Mouse (Mus musculus) intestine, embryonic 16.5 days (tissue): ENCODE results near the gene Arhgap6. TPM values are rescaled to one million over a fixed set of nuclear protein-coding genes. Genes with fewer than 3 reads are reported as not detected.
A peak's percentile ranks its signal among the peaks of the same experiment; 100 is the strongest.

Experiments
- ATAC-seq: fragments of 200-750 bp; cut with Nextera tagmentation; 2 replicates; pipeline ENCODE4 v1.8.0; 2017; ENCODE audit warnings: moderate TSS enrichment, moderate library complexity
- H3K27ac ChIP-seq: fragments of 300-500 bp; sonication (generic); 2 replicates; pipeline ENCODE4 v1.5.1; 2014; ENCODE audit warnings: mild to moderate bottlenecking, low read length
- H3K27me3 ChIP-seq: fragments of 300-500 bp; sonication (generic); replicated peaks from 2 replicates; pipeline ENCODE4 v1.6.1; 2014; ENCODE audit warnings: low read length, control low read depth, mixed read lengths; ENCODE audit not compliant: control insufficient read depth, insufficient read depth
- H3K36me3 ChIP-seq: fragments of 300-500 bp; sonication (generic); 2 replicates; pipeline ENCODE4 v1.6.1; 2014; ENCODE audit warnings: low read length, control low read depth; ENCODE audit not compliant: control insufficient read depth, insufficient read depth
- H3K4me1 ChIP-seq: fragments of 300-500 bp; sonication (generic); 2 replicates; pipeline ENCODE4 v1.6.1; 2014; ENCODE audit warnings: low read length, control low read depth, mixed read lengths; ENCODE audit not compliant: control insufficient read depth, insufficient read depth
- H3K4me2 ChIP-seq: fragments of 300-500 bp; sonication (generic); 2 replicates; pipeline ENCODE4 v1.6.1; 2014; ENCODE audit warnings: low read depth, low read length, control low read depth
- H3K4me3 ChIP-seq: fragments of 300-500 bp; sonication (generic); 2 replicates; pipeline ENCODE4 v1.5.1; 2014; ENCODE audit warnings: mild to moderate bottlenecking, low read length
- H3K9ac ChIP-seq: fragments of 300-500 bp; sonication (generic); 2 replicates; pipeline ENCODE4 v1.6.1; 2014; ENCODE audit warnings: low read depth, low read length
- H3K9me3 ChIP-seq: fragments of 300-500 bp; sonication (generic); 2 replicates; pipeline ENCODE4 v1.6.1; 2016; ENCODE audit warnings: low read length, control low read depth; ENCODE audit not compliant: control insufficient read depth
- WGBS: fragments of 180-500 bp; shearing (Covaris S2); extraction: QIAGEN DNeasy Blood & Tissue Kit; methylation state at CpG from one replicate; pipeline ENCODE4 v1.1.7; 2014; 5-methylcytosine and 5-hydroxymethylcytosine counted together
- polyA plus RNA-seq: library from polyadenylated mRNA; unstranded; fragments of >200 nt; fragmentation: Nextera tagmentation; extraction: Ambion mirVana; gene quantifications from 2 replicates; pipeline ENCODE4 v1.2.1, GENCODE M21; 2015

Gene Arhgap6
- polyA plus RNA-seq, 1 experiment from 2014 or later = 4.0 TPM

DNA sequence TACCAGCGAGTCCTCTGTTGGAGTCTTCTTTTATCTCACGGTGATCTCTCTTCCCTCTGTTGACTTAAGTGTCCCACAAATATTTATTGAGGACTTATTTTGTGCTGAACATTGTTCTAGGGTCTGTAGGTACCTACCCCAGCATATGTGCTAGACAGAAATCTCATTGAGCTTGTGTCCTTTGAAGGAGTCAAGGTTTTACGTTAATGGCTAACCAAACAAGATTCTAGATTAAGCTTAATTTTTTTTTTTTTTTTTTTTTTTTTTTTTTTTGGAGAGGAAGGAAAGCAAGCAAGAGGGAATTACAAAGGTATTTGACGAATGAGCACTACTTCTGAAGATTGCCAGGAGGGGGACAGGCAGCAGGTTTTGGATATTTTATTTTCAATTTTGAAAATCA lies 242.5 kb downstream of the Arhgap6 start:
- Histone ChIP-seq H3K4me1 (no peaks in the 10 kb centered on the region), H3K27me3 (no peaks in the 10 kb centered on the region; the same call in 1 of the 2 replicates), H3K4me3 (peak overlapping the region; percentile 52), H3K4me2 (peak overlapping the region; percentile 57), H3K36me3 (no peaks in the 10 kb centered on the region), H3K9ac (peak overlapping the region; percentile 66; the same call in 1 of the 2 replicates), H3K9me3 (no peaks in the 10 kb centered on the region), H3K27ac (no peak overlapping the region)
- WGBS = 48% methylated on average over 4 of the region's 4 CpGs
- ATAC-seq = no peak

DNA sequence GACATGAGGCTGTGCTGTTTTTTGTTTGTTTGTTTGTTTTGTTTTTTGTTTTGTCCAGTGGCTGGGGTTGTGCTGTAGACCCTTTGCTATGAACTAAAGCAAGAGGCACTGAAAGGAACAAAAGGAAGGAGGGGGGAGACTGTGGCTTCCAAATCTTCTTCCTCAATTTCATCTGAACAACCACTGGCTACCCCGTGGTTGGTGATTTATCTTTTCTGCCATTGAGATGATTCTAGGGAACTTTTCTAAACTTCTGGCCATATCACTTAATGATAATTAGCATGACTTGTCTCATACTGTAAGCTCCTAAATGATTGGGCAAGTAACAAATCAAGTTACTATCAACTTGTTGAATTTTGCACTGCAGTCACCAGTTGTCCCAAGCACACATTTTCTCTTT lies 249.0 kb downstream of the Arhgap6 start:
- Histone ChIP-seq H3K4me3 (no peak overlapping the region), H3K36me3 (no peaks in the 10 kb centered on the region), H3K27me3 (no peaks in the 10 kb centered on the region), H3K27ac (no peak overlapping the region), H3K9me3 (no peaks in the 10 kb centered on the region), H3K4me1 (no peaks in the 10 kb centered on the region), H3K9ac (no peak overlapping the region), H3K4me2 (no peak overlapping the region)
- 68% methylated on average over 1 of the region's 1 CpGs for WGBS
- ATAC-seq = no peak

DNA sequence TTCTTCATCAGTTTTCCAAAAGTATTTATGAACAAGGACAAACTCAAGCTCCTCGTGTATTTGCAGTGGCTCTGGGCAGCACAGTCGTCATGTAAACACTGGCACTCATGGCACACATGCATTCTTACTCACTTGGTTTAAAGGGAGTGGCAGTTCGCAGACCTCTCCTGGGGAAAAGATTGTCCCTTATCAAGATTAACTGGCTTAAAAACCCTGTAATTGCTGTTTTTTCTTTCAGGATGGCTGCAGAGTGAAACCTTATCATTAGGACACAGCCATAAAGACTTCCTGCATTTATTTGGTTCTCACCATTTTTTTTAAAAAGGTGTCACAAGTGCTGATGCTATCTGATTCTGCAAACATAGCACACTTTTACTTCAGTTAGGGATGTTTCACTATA lies 252.7 kb downstream of the Arhgap6 start:
- Histone ChIP-seq H3K27ac (no peak overlapping the region), H3K27me3 (no peaks in the 10 kb centered on the region), H3K9me3 (no peaks in the 10 kb centered on the region), H3K4me2 (no peak overlapping the region), H3K9ac (no peak overlapping the region), H3K4me3 (no peak overlapping the region), H3K36me3 (no peaks in the 10 kb centered on the region), H3K4me1 (no peaks in the 10 kb centered on the region)
- 37% methylated on average over 3 of the region's 3 CpGs for WGBS
- no peak for ATAC-seq

- Histone ChIP-seq H3K9me3 (no peaks in the 10 kb centered on the region), H3K27me3 (no peaks in the 10 kb centered on the region), H3K4me1 (no peaks in the 10 kb centered on the region), H3K4me2 (no peak overlapping the region), H3K4me3 (no peak overlapping the region), H3K27ac (no peak overlapping the region), H3K36me3 (no peaks in the 10 kb centered on the region), H3K9ac (no peak overlapping the region)
- ATAC-seq = no peak
Measured at GRCm38 (mm10) chrX:169049550-169049949, 254.7 kb downstream of the Arhgap6 start.

DNA sequence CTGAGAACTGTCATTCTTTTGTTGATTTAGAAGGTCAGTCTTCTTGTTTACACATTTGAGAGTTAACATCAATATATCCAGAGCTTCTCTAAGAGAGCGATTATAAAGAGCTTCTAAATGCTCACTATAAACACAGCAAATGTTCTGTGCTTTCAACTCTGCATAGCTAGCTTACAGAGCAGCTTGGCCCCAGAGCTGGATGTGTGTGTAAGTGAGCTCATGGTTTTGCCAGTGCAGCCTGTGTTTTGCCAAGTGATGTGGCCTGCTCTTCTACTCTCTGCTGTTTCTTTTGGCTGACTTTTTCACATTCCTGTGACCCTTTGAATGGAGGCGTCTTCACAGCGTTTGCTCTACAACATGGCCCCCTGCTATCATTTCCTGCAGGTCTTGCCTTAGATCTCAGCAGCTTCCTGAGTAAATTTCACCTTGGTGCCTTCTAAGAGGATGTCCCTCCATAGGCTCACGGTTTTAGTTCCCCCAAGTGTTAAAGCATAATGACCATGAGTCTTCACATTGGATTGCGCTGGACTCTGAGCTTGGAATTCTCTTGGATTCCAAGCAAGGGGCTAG lies 259.1 kb downstream of the Arhgap6 start:
- Histone ChIP-seq H3K9ac (no peak overlapping the region), H3K27me3 (0 out of 2 replicates have a peak, but pooled peaks cover 4% of the 10 kb centered on the region), H3K4me3 (no peak overlapping the region), H3K4me1 (no peaks in the 10 kb centered on the region), H3K36me3 (no peaks in the 10 kb centered on the region), H3K4me2 (no peak overlapping the region), H3K9me3 (no peaks in the 10 kb centered on the region), H3K27ac (no peak overlapping the region)
- 44% methylated on average over 5 of the region's 5 CpGs for whole genome bisulfite sequencing
- ATAC-seq = peak; percentile 36; the same call in 1 of the 2 replicates

- Histone ChIP-seq H3K4me2 (no peak overlapping the region), H3K9ac (no peak overlapping the region), H3K4me3 (no peak overlapping the region), H3K36me3 (no peaks in the 10 kb centered on the region), H3K27me3 (peaks cover 4% of the 10 kb centered on the region; the same call in 1 of the 2 replicates), H3K27ac (no peak overlapping the region), H3K4me1 (no peaks in the 10 kb centered on the region), H3K9me3 (no peaks in the 10 kb centered on the region)
- no peak for ATAC-seq
Measured at GRCm38 (mm10) chrX:169062555-169062954, 267.7 kb downstream of the Arhgap6 start.

GRCm38 (mm10) chrX:169065298-169065697 lies 270.4 kb downstream of the Arhgap6 start:
- Histone ChIP-seq H3K27me3 (peaks cover 2% of the 10 kb centered on the region; the same call in 1 of the 2 replicates), H3K27ac (no peak overlapping the region), H3K36me3 (no peaks in the 10 kb centered on the region), H3K9me3 (no peaks in the 10 kb centered on the region), H3K4me2 (no peak overlapping the region), H3K4me1 (no peaks in the 10 kb centered on the region), H3K4me3 (no peak overlapping the region), H3K9ac (no peak overlapping the region)
- 59% methylated on average over 3 of the region's 3 CpGs for WGBS
- no peak for ATAC-seq

- Histone ChIP-seq H3K27ac (no peak overlapping the region), H3K4me3 (no peak overlapping the region), H3K27me3 (peaks cover 2% of the 10 kb centered on the region; the same call in 1 of the 2 replicates), H3K4me2 (no peak overlapping the region), H3K4me1 (no peaks in the 10 kb centered on the region), H3K36me3 (no peaks in the 10 kb centered on the region), H3K9me3 (no peaks in the 10 kb centered on the region), H3K9ac (no peak overlapping the region)
- WGBS = 69% methylated on average over 1 of the region's 1 CpGs
- ATAC-seq = no peak
Measured at GRCm38 (mm10) chrX:169065922-169066321, 271.0 kb downstream of the Arhgap6 start.

DNA sequence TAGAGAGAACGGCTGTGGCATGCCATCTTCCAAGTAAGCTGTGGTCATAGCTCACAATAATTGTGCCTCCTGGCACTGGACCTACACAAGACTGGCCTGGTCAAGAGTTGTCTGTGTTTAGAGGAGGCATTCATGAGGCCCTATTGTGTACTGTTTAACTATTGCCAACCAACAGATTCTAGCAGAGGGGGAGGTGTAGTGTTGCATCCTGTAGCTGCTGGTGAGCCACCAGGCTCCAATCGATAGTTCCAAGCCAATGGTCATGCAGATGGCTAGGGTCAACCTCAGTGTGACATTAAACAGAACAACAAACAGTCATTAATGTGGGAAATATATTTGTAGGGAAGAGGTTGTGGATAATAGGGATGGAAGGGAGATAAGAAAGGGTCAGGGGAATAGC lies 280.1 kb downstream of the Arhgap6 start:
- Histone ChIP-seq H3K4me1 (no peaks in the 10 kb centered on the region), H3K27me3 (0 out of 2 replicates have a peak, but pooled peaks cover 1% of the 10 kb centered on the region), H3K27ac (no peak overlapping the region), H3K9ac (no peak overlapping the region), H3K36me3 (no peaks in the 10 kb centered on the region), H3K4me3 (no peak overlapping the region), H3K4me2 (no peak overlapping the region), H3K9me3 (no peaks in the 10 kb centered on the region)
- no peak for ATAC-seq
- 72% methylated on average over 2 of the region's 2 CpGs for WGBS

GRCm38 (mm10) chrX:169081609-169082008 lies 286.7 kb downstream of the Arhgap6 start:
- Histone ChIP-seq H3K9me3 (no peaks in the 10 kb centered on the region), H3K27me3 (no peaks in the 10 kb centered on the region), H3K36me3 (no peaks in the 10 kb centered on the region), H3K27ac (no peak overlapping the region), H3K4me1 (no peaks in the 10 kb centered on the region), H3K4me2 (no peak overlapping the region), H3K9ac (no peak overlapping the region), H3K4me3 (no peak overlapping the region)
- 78% methylated on average over 3 of the region's 3 CpGs for WGBS
- ATAC-seq = no peak
